Mouse (Mus musculus): Measurements from ENCODE around the gene Itga9. TPM values are rescaled to one million over a fixed set of nuclear protein-coding genes. Genes with fewer than 3 reads are reported as not detected.

Gene Itga9
- polyA plus RNA-seq, 1 experiment from 2014 or later: 12.2 TPM

DNA sequence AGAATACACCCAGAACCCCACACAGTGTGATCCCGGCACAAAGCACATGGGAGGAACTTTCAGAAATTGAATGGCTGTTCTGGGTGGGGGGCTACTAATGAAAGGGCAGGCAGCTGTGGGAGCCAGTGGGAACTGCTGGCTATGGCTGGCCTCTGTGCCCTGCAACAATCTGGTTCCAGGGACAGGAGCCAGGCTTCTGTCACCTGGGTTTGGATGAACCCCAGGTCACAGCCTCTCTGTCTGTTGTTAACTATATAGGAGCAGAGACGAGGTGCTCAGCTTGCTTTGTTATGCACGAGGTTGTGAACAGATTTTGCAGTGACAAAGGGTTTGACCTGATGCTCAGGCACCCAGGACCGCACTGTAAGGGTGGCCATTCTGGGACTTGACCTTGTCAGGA lies 2.1 kb downstream of the Itga9 start:
- WGBS: 59% methylated on average over 4 of the region's 4 CpGs
- H3K9ac ChIP-seq: no peak overlapping the region
- no peaks in the 10 kb centered on the region for H3K9me3 ChIP-seq
- H3K36me3 ChIP-seq: no peaks in the 10 kb centered on the region
- H3K27ac ChIP-seq: no peak overlapping the region
- no peak for ATAC-seq
- no peak overlapping the region for H3K4me3 ChIP-seq (replicated peaks)
- peak overlapping the region; percentile 96 for H3K4me2 ChIP-seq (replicated peaks)
- peaks cover 28% of the 10 kb centered on the region for H3K4me1 ChIP-seq (replicated peaks)
- no peaks in the 10 kb centered on the region; the same call in 1 of the 2 replicates for H3K27me3 ChIP-seq (replicated peaks)

GRCm38 (mm10) chr9:118610060-118610459 lies 3.6 kb downstream of the Itga9 start:
- ATAC-seq: no peak
- Histone ChIP-seq H3K36me3 (no peaks in the 10 kb centered on the region), H3K4me3 (replicated peaks) (no peak overlapping the region), H3K27ac (no peak overlapping the region), H3K4me2 (replicated peaks) (no peak overlapping the region), H3K9ac (no peak overlapping the region), H3K4me1 (replicated peaks) (peaks cover 29% of the 10 kb centered on the region), H3K27me3 (replicated peaks) (no peaks in the 10 kb centered on the region; the same call in 1 of the 2 replicates), H3K9me3 (no peaks in the 10 kb centered on the region)
- WGBS: 61% methylated on average over 10 of the region's 10 CpGs

DNA sequence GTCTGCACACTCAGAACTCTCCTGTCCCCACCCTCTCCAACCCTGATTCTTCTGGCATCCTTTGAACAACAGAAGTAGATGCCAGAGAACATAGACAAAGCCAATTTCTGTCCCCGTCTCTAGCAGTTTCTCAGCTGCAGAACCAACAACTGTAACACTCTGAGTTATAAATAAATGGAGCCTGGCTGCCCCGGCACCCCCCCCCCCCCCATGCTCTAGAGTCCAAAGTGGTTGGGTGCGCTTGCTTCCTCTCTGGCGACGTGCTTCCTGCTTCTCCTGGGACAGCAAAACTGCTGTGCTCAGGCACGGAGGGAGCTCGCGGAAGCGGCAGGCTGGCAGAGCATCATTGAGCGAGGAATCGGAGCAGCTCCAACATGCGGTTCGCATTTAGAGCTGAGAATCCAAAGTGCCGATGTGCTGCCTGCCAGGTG lies 4.6 kb downstream of the Itga9 start:
- 45% methylated on average over 14 of the region's 14 CpGs for WGBS
- Histone ChIP-seq H3K9ac (no peak overlapping the region), H3K9me3 (no peaks in the 10 kb centered on the region), H3K27me3 (replicated peaks) (no peaks in the 10 kb centered on the region; the same call in 1 of the 2 replicates), H3K27ac (no peak overlapping the region), H3K36me3 (no peaks in the 10 kb centered on the region), H3K4me3 (replicated peaks) (no peak overlapping the region), H3K4me1 (replicated peaks) (peaks cover 29% of the 10 kb centered on the region), H3K4me2 (replicated peaks) (peak overlapping the region; percentile 43)
- no peak for ATAC-seq

DNA sequence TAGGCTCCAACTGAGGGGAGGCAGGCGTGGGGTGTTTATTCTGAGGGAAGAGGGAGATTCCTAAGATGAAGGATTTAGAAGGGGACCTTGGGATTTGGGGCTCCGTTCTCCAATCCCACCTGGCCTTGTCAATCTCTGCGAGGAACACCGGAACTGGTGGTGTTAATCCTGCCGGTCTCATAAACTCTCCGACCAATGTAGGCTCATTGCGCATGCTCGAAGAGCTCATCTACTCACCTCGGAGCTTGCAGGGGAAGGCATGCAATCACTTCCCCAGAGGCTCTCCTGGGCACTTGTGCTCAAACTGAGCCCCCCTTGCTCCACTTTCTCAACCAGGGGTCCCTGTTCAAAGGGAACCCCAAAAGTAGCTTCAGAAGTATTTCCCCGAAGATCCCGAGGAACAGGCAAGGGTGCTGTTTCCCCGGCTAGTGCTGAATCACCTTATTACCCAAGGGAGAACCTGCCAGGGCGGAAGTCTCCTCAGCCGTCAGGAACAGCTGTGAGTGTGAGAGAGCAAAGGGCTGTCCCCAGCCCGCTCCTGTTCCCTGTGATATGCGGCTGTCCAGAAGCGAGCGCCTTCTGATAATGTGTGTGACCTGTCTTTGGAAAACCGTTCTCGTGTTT lies 5.6 kb downstream of the Itga9 start:
- Histone ChIP-seq H3K27me3 (replicated peaks) (no peaks in the 10 kb centered on the region; the same call in 1 of the 2 replicates), H3K4me3 (replicated peaks) (no peak overlapping the region; the same call in 1 of the 2 replicates), H3K9ac (no peak overlapping the region), H3K27ac (no peak overlapping the region), H3K4me2 (replicated peaks) (peak overlapping the region; percentile 43), H3K9me3 (no peaks in the 10 kb centered on the region), H3K36me3 (no peaks in the 10 kb centered on the region), H3K4me1 (replicated peaks) (peaks cover 28% of the 10 kb centered on the region)
- 39% methylated on average over 20 of the region's 20 CpGs for WGBS
- ATAC-seq: peak; percentile 78; the same call in 1 of the 2 replicates

DNA sequence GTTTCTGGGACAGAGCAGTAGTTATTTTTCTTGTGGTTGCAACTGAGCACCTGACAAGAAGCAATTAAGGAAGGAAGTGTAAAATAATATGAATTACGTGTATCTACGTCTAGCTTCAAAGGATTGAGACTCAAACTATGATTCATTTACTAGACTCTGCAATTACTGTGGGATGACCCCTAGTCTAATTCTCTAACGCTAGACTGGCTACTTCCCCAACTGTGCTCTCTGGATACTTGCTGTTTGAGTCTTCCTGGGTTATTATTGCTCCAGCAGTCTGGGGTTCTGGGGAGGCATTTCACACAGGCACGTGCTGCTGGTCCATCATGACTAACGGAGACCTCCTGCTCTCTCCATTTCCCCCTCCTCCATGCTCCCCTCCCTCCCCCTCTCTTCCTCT lies 10.7 kb downstream of the Itga9 start:
- Histone ChIP-seq H3K9ac (no peak overlapping the region), H3K4me1 (replicated peaks) (peaks cover 13% of the 10 kb centered on the region), H3K27ac (no peak overlapping the region), H3K4me2 (replicated peaks) (no peak overlapping the region), H3K27me3 (replicated peaks) (no peaks in the 10 kb centered on the region), H3K4me3 (replicated peaks) (no peak overlapping the region), H3K9me3 (no peaks in the 10 kb centered on the region), H3K36me3 (no peaks in the 10 kb centered on the region)
- no peak for ATAC-seq
- 67% methylated on average over 5 of the region's 5 CpGs for WGBS

DNA sequence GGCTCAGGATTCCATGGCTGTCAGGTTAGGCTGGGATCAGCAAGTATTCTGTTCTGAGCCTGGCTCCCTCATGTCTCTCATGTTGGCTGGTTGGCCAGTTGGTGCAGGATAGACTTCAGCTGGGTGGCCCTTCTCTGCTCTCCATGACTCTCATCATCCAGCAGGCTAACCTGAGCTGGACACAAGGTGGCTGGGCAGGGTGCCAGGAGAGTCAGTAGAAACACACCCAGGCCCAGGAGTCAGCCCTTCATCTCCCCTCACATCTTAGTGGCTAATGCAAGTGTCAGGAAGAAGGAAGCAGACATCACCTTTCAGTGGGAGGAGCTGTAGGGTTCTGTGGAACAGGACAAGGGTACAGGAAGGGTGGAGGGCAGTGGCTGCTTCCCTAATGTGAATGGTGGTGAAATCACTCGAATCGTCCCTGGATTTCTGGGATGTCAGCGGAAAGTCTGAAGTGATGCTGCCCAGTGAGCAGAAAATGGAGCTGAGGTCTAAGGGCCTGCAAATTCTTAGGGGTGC lies 12.3 kb downstream of the Itga9 start:
- Histone ChIP-seq H3K4me2 (replicated peaks) (no peak overlapping the region), H3K27me3 (replicated peaks) (no peaks in the 10 kb centered on the region), H3K27ac (no peak overlapping the region), H3K36me3 (no peaks in the 10 kb centered on the region), H3K4me1 (replicated peaks) (0 out of 2 replicates have a peak, but pooled peaks cover 5% of the 10 kb centered on the region), H3K4me3 (replicated peaks) (no peak overlapping the region), H3K9me3 (no peaks in the 10 kb centered on the region), H3K9ac (no peak overlapping the region)
- no peak for ATAC-seq
- 79% methylated on average over 3 of the region's 3 CpGs for WGBS

GRCm38 (mm10) chr9:118620807-118621206 lies 14.3 kb downstream of the Itga9 start:
- no peaks in the 10 kb centered on the region for H3K36me3 ChIP-seq
- no peak overlapping the region for H3K4me2 ChIP-seq (replicated peaks)
- 0 out of 2 replicates have a peak, but pooled peaks cover 5% of the 10 kb centered on the region for H3K4me1 ChIP-seq (replicated peaks)

DNA sequence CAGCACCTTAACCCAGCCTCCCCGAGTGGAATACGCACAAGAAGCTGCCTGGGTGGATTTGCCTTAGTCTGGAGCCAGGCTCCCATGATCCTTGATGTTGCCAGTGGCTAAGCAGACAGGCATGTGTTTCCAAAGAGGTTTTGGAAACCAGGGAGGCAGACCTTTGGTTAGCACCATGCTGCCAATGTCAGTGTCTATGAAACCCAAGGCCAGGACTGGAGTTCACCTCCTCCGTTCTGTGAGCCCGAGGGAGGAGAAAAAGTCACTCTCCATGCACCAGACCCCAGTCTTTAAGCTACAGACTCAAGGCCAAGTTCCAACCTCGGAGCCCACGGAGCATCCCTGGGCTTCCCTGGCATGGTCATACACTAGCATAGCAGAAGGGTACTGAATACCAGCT lies 15.2 kb downstream of the Itga9 start:
- WGBS: 91% methylated on average over 6 of the region's 6 CpGs
- Histone ChIP-seq H3K9ac (no peak overlapping the region), H3K9me3 (no peaks in the 10 kb centered on the region), H3K4me1 (replicated peaks) (0 out of 2 replicates have a peak, but pooled peaks cover 5% of the 10 kb centered on the region), H3K4me2 (replicated peaks) (no peak overlapping the region), H3K4me3 (replicated peaks) (no peak overlapping the region), H3K27me3 (replicated peaks) (no peaks in the 10 kb centered on the region), H3K27ac (no peak overlapping the region), H3K36me3 (no peaks in the 10 kb centered on the region)
- ATAC-seq: no peak

More at GRCm38 (mm10) chr9:118620807-118621206, 14.3 kb downstream of the Itga9 start:
- no peak overlapping the region for H3K4me3 ChIP-seq (replicated peaks)
- H3K27ac ChIP-seq: no peak overlapping the region
- H3K9me3 ChIP-seq: no peaks in the 10 kb centered on the region
- H3K27me3 ChIP-seq (replicated peaks): no peaks in the 10 kb centered on the region
- WGBS: 57% methylated on average over 4 of the region's 4 CpGs
- ATAC-seq: no peak
- H3K9ac ChIP-seq: no peak overlapping the region

DNA sequence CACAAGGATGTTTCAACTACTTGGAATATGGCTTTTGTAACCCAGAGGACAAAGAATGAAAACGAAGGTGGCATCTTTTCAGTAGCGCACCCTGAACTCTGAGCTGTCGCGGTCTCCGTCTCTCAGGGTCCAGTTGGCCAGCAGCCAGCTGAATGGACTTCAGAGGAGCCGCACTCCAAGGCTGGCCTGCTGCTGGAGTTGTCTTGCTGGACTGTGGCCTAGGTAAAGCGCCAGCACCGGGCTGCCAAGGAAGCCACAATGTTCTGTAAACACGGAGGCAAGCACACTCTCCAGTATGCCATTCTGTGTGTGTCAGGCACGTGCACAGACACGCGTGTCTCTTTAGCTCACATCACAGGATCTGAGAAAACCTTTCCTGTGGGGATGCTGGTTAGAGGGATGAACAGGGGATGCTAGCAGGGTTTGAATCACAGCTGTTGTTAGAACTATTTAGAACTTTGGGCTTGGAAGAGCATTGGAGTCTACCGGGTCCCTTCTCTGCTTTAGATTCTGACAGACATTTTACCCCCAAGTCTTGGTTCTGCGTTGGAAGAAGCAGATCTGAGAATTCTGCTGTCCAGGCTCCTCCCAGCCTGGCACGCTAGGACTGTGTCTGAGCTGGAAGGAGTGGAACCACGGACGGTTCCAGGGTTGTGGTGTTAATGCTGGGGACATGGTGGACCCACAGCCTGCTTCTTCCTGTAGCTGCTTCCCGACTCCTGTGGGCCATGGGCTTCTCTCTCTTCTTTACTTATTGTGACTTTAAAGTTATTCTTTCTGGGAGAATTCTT lies 16.1 kb downstream of the Itga9 start:
- H3K27ac ChIP-seq: no peak overlapping the region
- H3K4me1 ChIP-seq (replicated peaks): 0 out of 2 replicates have a peak, but pooled peaks cover 5% of the 10 kb centered on the region
- no peak overlapping the region for H3K4me3 ChIP-seq (replicated peaks)
- no peaks in the 10 kb centered on the region for H3K27me3 ChIP-seq (replicated peaks)
- 76% methylated on average over 18 of the region's 18 CpGs for WGBS
- no peak overlapping the region for H3K9ac ChIP-seq
- H3K9me3 ChIP-seq: no peaks in the 10 kb centered on the region
- no peaks in the 10 kb centered on the region for H3K36me3 ChIP-seq
- no peak overlapping the region for H3K4me2 ChIP-seq (replicated peaks)
- ATAC-seq: no peak

DNA sequence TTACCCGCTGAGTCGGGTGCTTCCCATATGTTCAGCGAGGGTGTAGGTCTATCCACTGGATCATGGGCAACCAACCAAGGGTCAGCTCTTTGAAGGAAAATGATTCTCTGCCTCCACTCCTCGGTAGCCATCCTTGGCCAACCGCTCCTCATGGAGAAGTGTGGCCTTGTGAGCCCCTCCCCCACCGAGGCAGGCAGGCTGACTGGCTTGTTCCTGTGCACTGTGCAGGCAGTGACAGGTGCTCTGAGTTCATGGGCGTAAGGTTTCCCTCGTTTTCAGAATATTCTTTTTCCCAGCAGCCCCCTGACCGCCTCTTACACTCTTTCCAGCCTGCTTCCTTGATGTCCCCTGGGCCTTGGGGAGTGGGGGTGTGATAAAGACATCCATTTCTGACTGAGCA lies 17.0 kb downstream of the Itga9 start:
- H3K4me2 ChIP-seq (replicated peaks): no peak overlapping the region
- 81% methylated on average over 9 of the region's 9 CpGs for WGBS
- no peak overlapping the region for H3K4me3 ChIP-seq (replicated peaks)
- H3K9me3 ChIP-seq: no peaks in the 10 kb centered on the region
- 0 out of 2 replicates have a peak, but pooled peaks cover 5% of the 10 kb centered on the region for H3K4me1 ChIP-seq (replicated peaks)
- H3K27ac ChIP-seq: no peak overlapping the region
- H3K9ac ChIP-seq: no peak overlapping the region
- no peaks in the 10 kb centered on the region for H3K27me3 ChIP-seq (replicated peaks)
- no peak for ATAC-seq
- H3K36me3 ChIP-seq: no peaks in the 10 kb centered on the region

DNA sequence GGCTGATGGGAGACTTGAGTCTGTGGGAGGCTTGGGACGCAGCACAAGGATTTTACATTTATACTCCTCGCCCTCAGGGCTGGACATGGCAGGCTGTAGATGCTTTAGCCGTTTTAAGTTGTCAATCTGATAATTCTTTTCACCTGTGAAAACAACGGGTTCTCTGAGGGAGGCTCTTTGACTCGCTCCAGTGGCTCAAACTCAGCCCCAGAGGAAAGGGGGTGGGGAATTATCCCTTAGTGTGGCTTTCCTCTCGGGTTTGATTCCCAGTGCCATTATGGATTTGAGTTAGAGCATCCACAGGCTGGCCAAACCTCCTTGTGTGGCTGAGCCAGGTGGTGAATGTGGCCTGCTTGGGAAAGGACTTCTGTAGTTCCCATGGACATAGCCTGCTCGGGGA lies 17.7 kb downstream of the Itga9 start:
- H3K9ac ChIP-seq: no peak overlapping the region
- 68% methylated on average over 7 of the region's 7 CpGs for WGBS
- H3K4me3 ChIP-seq (replicated peaks): no peak overlapping the region
- no peaks in the 10 kb centered on the region for H3K27me3 ChIP-seq (replicated peaks)
- no peaks in the 10 kb centered on the region for H3K36me3 ChIP-seq
- H3K4me1 ChIP-seq (replicated peaks): 0 out of 2 replicates have a peak, but pooled peaks cover 5% of the 10 kb centered on the region
- H3K4me2 ChIP-seq (replicated peaks): no peak overlapping the region
- no peaks in the 10 kb centered on the region for H3K9me3 ChIP-seq
- ATAC-seq: no peak
- no peak overlapping the region for H3K27ac ChIP-seq

DNA sequence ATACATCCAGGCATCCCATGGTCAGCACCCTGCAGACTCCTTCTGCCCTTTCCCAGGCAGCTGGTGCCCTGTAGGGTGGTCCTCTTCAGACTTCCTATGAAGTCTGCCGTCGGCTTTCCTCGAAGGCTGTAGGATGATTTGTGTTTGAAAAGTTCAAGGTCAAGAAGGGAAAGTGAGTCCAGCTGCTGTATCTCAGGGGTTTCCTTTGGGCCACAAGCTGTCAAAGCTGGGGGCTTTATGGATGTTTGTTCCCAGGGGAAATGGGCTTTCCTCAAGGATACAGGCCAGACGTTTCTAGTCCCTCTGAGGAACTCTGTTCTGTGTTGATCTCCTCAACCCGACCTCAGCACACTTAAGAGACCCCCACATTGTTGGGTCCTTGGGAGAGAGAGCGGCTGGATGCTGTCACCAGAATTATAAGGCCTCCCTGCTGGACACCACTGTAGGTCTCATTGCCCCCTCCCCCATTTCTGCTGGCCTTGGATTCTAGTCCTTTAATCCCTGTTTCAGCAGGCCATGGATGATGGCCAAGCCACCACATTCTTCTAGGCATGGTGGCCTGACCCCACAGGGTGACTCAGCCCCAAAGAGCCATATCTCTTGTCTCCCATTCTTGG lies 23.4 kb downstream of the Itga9 start:
- Histone ChIP-seq H3K4me3 (replicated peaks) (no peak overlapping the region), H3K4me2 (replicated peaks) (no peak overlapping the region), H3K27ac (no peak overlapping the region), H3K9ac (no peak overlapping the region), H3K9me3 (no peaks in the 10 kb centered on the region), H3K4me1 (replicated peaks) (peaks cover 11% of the 10 kb centered on the region; the same call in 1 of the 2 replicates), H3K27me3 (replicated peaks) (no peaks in the 10 kb centered on the region), H3K36me3 (no peaks in the 10 kb centered on the region)
- ATAC-seq: peak; percentile 80
- 20% methylated on average over 6 of the region's 6 CpGs for WGBS

All from intestine, embryonic 15.5 days (tissue).